Mouse (Mus musculus) CH12.LX (cell line): ENCODE results near the gene Adcy10. TPM values are rescaled to one million over a fixed set of nuclear protein-coding genes. Genes with fewer than 3 reads are reported as not detected.

Source experiments
- DNase-seq: peaks from one replicate; pipeline ENCODE4 v3.0.0-alpha.2; 2013; ENCODE audit errors: extremely low read depth
- H3K27ac ChIP-seq: 2 replicates; pipeline ENCODE4 v1.5.1; 2012; ENCODE audit warnings: low read depth, mild to moderate bottlenecking, control low read depth, moderate library complexity; ENCODE audit not compliant: insufficient read depth
- H3K27me3 ChIP-seq: replicated peaks from 2 replicates; pipeline ENCODE3; 2012; ENCODE audit warnings: inconsistent platforms
- H3K36me3 ChIP-seq, 2 experiments: replicated peaks in 1 of 2; 2 replicates each; pipeline versions ENCODE3 to v1.6.1; 2012; ENCODE audit warnings: inconsistent platforms in 1 of 2, low read length in 1 of 2, mild to moderate bottlenecking in 1 of 2, mixed read lengths in 1 of 2, moderate library complexity in 1 of 2; ENCODE audit not compliant: control insufficient read depth in 1 of 2, insufficient read depth in 1 of 2
- H3K4me1 ChIP-seq, 2 experiments: 2 replicates each; pipeline ENCODE4 v1.6.1; 2012; ENCODE audit warnings: inconsistent platforms in 1 of 2, moderate library complexity in 1 of 2; ENCODE audit not compliant: insufficient read depth in 2 of 2, control insufficient read depth in 1 of 2
- H3K4me2 ChIP-seq: 2 replicates; pipeline ENCODE4 v1.6.1; 2012; ENCODE audit warnings: low read depth, mild to moderate bottlenecking, control low read depth; ENCODE audit not compliant: poor library complexity, insufficient read depth, severe bottlenecking
- H3K4me3 ChIP-seq, 3 experiments: fragments of 150-350 bp in 1 of 3; sonication (generic) in 1 of 3; replicated peaks in 1 of 3; 2 replicates each; pipeline versions ENCODE3 to v1.5.1; 2011 to 2012; ENCODE audit warnings: low read depth in 2 of 3, low read length in 2 of 3, mild to moderate bottlenecking in 2 of 3, moderate library complexity in 2 of 3, control low read depth in 1 of 3, improper control_type of control experiment in 1 of 3, inconsistent platforms in 1 of 3, mixed read lengths in 1 of 3; ENCODE audit not compliant: poor library complexity in 1 of 3
- H3K79me2 ChIP-seq: replicated peaks from 2 replicates; pipeline ENCODE4 v1.6.1; 2012; ENCODE audit warnings: mild to moderate bottlenecking, moderate library complexity; ENCODE audit not compliant: control insufficient read depth, poor library complexity, insufficient read depth, severe bottlenecking; ENCODE audit errors: extremely low read depth
- H3K9ac ChIP-seq: 2 replicates; pipeline ENCODE4 v1.6.1; 2012; ENCODE audit warnings: low read depth, mild to moderate bottlenecking, control low read depth, moderate library complexity; ENCODE audit not compliant: insufficient read depth
- H3K9me3 ChIP-seq: replicated peaks from 2 replicates; pipeline ENCODE3; 2012; ENCODE audit warnings: low read length, inconsistent platforms, mixed read lengths
- CHD1 ChIP-seq: IDR thresholded peaks from 2 replicates; pipeline ENCODE4 v1.6.1; 2012; ENCODE audit warnings: low read depth, low read length, improper control_type of control experiment, inconsistent platforms
- CHD2 ChIP-seq: IDR thresholded peaks from 2 replicates; pipeline ENCODE4 v1.6.1; 2011; ENCODE audit warnings: low read length, improper control_type of control experiment
- CTCF ChIP-seq, 2 experiments: IDR thresholded peaks in 1 of 2; conservative IDR thresholded peaks in 1 of 2; 2 replicates each; pipeline ENCODE4 v1.5.1; 2011 to 2012; ENCODE audit warnings: low read depth in 2 of 2, low read length in 2 of 2, improper control_type of control experiment in 1 of 2, inconsistent platforms in 1 of 2, mild to moderate bottlenecking in 1 of 2, moderate library complexity in 1 of 2
- E2F4 ChIP-seq: IDR thresholded peaks from 2 replicates; pipeline ENCODE4 v1.6.1; 2011; ENCODE audit warnings: low read depth, low read length, improper control_type of control experiment; ENCODE audit not compliant: insufficient replicate concordance
- EP300 ChIP-seq: IDR thresholded peaks from 2 replicates; pipeline ENCODE4 v1.6.1; 2011; ENCODE audit warnings: low read length, improper control_type of control experiment
- ETS1 ChIP-seq: conservative IDR thresholded peaks from 2 replicates; pipeline ENCODE4 v1.6.1; 2012; ENCODE audit warnings: low read depth, mild to moderate bottlenecking, inconsistent platforms, low read length, improper control_type of control experiment, moderate library complexity
- IRF4 ChIP-seq: IDR thresholded peaks from 2 replicates; pipeline ENCODE4 v1.6.1; 2014; ENCODE audit warnings: low read depth, mild to moderate bottlenecking, inconsistent platforms, low read length, improper control_type of control experiment
- JUN ChIP-seq: IDR thresholded peaks from 2 replicates; pipeline ENCODE4 v1.6.1; 2011; ENCODE audit warnings: low read depth, mild to moderate bottlenecking, low read length, improper control_type of control experiment, moderate library complexity; ENCODE audit not compliant: insufficient read depth
- JUND ChIP-seq: conservative IDR thresholded peaks from 2 replicates; pipeline ENCODE4 v1.6.1; 2011; ENCODE audit warnings: low read depth, low read length, improper control_type of control experiment
- KAT2A ChIP-seq: IDR thresholded peaks from 2 replicates; pipeline ENCODE4 v1.6.1; 2012; ENCODE audit warnings: low read length, improper control_type of control experiment, inconsistent platforms; ENCODE audit not compliant: insufficient replicate concordance
- MAX ChIP-seq: IDR thresholded peaks from 2 replicates; pipeline ENCODE4 v1.6.1; 2011; ENCODE audit warnings: low read length, improper control_type of control experiment
- MAZ ChIP-seq: IDR thresholded peaks from 2 replicates; pipeline ENCODE4 v1.6.1; 2012; ENCODE audit warnings: low read depth, mild to moderate bottlenecking, inconsistent platforms, low read length, improper control_type of control experiment, moderate library complexity
- MXI1 ChIP-seq: IDR thresholded peaks from 2 replicates; pipeline ENCODE4 v1.6.1; 2011; ENCODE audit warnings: mild to moderate bottlenecking, low read depth, low read length, improper control_type of control experiment
- NELFE ChIP-seq: IDR thresholded peaks from 2 replicates; pipeline ENCODE4 v1.6.1; 2011; ENCODE audit warnings: low read depth, low read length, improper control_type of control experiment
- PAX5 ChIP-seq: IDR thresholded peaks from 2 replicates; pipeline ENCODE4 v1.6.1; 2012; ENCODE audit warnings: low read length, inconsistent platforms, mixed read lengths
- RAD21 ChIP-seq: IDR thresholded peaks from 2 replicates; pipeline ENCODE4 v1.6.1; 2011; ENCODE audit warnings: low read depth, mild to moderate bottlenecking, low read length, improper control_type of control experiment, moderate library complexity
- SMC3 ChIP-seq: IDR thresholded peaks from 2 replicates; pipeline ENCODE4 v1.6.1; 2011; ENCODE audit warnings: low read depth, low read length, improper control_type of control experiment
- TCF12 ChIP-seq: IDR thresholded peaks from 2 replicates; pipeline ENCODE4 v1.6.1; 2014; ENCODE audit warnings: low read depth, mild to moderate bottlenecking, inconsistent platforms, low read length, improper control_type of control experiment
- UBTF ChIP-seq: IDR thresholded peaks from 2 replicates; pipeline ENCODE4 v1.6.1; 2012; ENCODE audit warnings: low read depth, mild to moderate bottlenecking, inconsistent platforms, low read length, improper control_type of control experiment, moderate library complexity
- USF1 ChIP-seq: IDR thresholded peaks from 2 replicates; pipeline ENCODE4 v1.6.1; 2014; ENCODE audit warnings: low read depth, mild to moderate bottlenecking, inconsistent platforms, low read length, improper control_type of control experiment
- USF2 ChIP-seq: conservative IDR thresholded peaks from 2 replicates; pipeline ENCODE4 v1.6.1; 2011; ENCODE audit warnings: low read depth, low read length, improper control_type of control experiment
- ZMIZ1 ChIP-seq: IDR thresholded peaks from 2 replicates; pipeline ENCODE4 v1.6.1; 2012; ENCODE audit warnings: low read depth, mild to moderate bottlenecking, inconsistent platforms, low read length, improper control_type of control experiment
- ZNF384 ChIP-seq: IDR thresholded peaks from 2 replicates; pipeline ENCODE4 v1.6.1; 2012; ENCODE audit warnings: low read depth, low read length, improper control_type of control experiment, inconsistent platforms
- dilution Hi-C: fragments of 300-500 bp; cut with MboI; formaldehyde crosslinking; loops from 2 replicates; pipeline ENCODE4 v1.14.3; 2020; ENCODE audit warnings: low sequenced_read_pairs; ENCODE audit not compliant: extremely low pct_unique_long_range_greater_than_20kb, extremely low pct_ligation_motif_present
- in situ Hi-C: fragments of 300-500 bp; cut with MboI; formaldehyde crosslinking; loops from 3 replicates; pipeline ENCODE4 v1.14.3; 2019; ENCODE audit warnings: low sequenced_read_pairs, low pct_ligation_motif_present, low pct_unique_long_range_greater_than_20kb, mixed read lengths
- polyA plus RNA-seq: library from polyadenylated mRNA; unstranded; fragments of >175 nt; gene quantifications from 2 replicates; pipeline ENCODE4 v1.2.1, GENCODE M21; 2012; ENCODE audit warnings: low read depth; ENCODE audit not compliant: insufficient read length
- total RNA-seq, 2 experiments: library from RNA; depleted of rRNA; stranded (reverse); fragments of 300-350 nt in 1 of 2; fragments of >200 nt in 1 of 2; gene quantifications; 2 replicates each; pipeline ENCODE4 v1.2.3; 2012 to 2014

Adcy10 gene
- total and polyA plus RNA-seq, 3 experiments, result 0.13 TPM; not detected in 2

DNA sequence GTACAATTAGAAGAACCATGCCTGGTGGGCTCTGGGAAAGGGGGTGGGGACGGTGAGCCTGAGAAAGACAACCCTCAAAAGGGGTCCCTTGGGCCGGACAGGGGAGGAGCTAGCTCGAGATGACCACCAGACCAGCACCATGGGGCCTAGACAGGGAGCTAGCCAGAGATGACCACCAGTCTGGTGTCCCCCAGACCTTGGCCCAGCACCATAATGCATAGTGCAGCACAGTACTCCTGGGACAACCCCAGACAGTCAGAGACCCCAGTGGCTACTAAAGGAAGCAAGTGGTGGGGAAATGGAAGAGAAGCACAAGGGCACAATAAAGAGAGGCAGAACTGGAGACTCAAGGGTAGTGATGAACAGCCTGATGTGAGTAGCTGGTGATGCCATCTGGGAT lies 44.2 kb upstream of the Adcy10 start:
- Histone ChIP-seq H3K9me3 (no peaks in the 10 kb centered on the region), H3K27me3 (no peaks in the 10 kb centered on the region), H3K9ac (no peak overlapping the region), H3K79me2 (no peaks in the 10 kb centered on the region), H3K4me1 (no peaks in the 10 kb centered on the region), H3K4me2 (no peak overlapping the region), H3K36me3 (no peaks in the 10 kb centered on the region), H3K4me3 (no peak overlapping the region), H3K27ac (no peak overlapping the region)
- in situ Hi-C loops, result no loop called here
- TF ChIP-seq CHD1 (no peak), KAT2A (no peak), USF2 (no peak), PAX5 (no peak), ETS1 (no peak), MXI1 (no peak), CHD2 (no peak), UBTF (no peak), EP300 (no peak), MAZ (no peak), MAX (no peak), TCF12 (no peak), SMC3 (no peak), ZNF384 (no peak), ZMIZ1 (no peak), CTCF (conservative IDR thresholded peaks at IDR 0.05 in 1 of 2, IDR thresholded peaks at IDR 0.05 in 1 of 2; ENCODE audit: low read depth in 2 of 2, low read length in 2 of 2) (no peak), RAD21 (no peak), USF1 (no peak), IRF4 (no peak), E2F4 (no peak)
- DNase-seq, result no peak
- dilution Hi-C loops, result no loop called here

DNA sequence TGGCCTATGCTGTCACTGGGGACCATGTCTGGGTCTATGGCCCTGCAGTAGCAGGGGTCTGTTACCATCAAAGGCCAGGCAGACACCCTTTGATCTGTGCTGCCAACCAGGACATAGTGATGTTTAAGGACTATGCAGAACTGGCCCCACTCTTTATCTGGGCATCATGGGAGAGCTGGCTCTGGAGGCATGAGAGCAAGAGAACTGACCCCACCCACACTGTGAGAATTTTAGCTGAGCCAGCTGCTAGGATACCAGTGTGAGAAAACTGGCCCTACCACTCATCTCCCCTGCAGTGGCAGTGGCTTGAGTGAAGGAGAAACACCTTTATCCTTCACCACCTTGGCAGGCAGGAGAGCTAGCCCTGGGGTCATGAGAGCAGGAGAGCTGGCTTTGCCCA lies 43.8 kb upstream of the Adcy10 start:
- H3K9me3 ChIP-seq, result no peaks in the 10 kb centered on the region
- H3K79me2 ChIP-seq, result no peaks in the 10 kb centered on the region
- no peak overlapping the region for H3K9ac ChIP-seq
- dilution Hi-C loops (no loop called here), in situ Hi-C loops (no loop called here)
- H3K4me2 ChIP-seq, result no peak overlapping the region
- H3K36me3 ChIP-seq, result no peaks in the 10 kb centered on the region
- H3K4me1 ChIP-seq, result no peaks in the 10 kb centered on the region
- H3K4me3 ChIP-seq, result no peak overlapping the region
- TF ChIP-seq JUN (no peak), NELFE (no peak), JUND (no peak), MAX (no peak), ZNF384 (no peak), KAT2A (no peak)
- H3K27ac ChIP-seq, result no peak overlapping the region
- DNase-seq, result no peak
- H3K27me3 ChIP-seq, result no peaks in the 10 kb centered on the region
